Mouse (Mus musculus) monocyte, adult 2 months (primary cell): ENCODE data around the gene Megf11.
"Not testable (repeated sequence)": the region's sequence is repeated elsewhere in the genome, so short reads cannot be mapped to it uniquely, and the experiment has no call there.

ENCODE experiments used
- DNase-seq, 2 experiments: peaks; one replicate each; pipeline ENCODE4 v3.0.0; 2022; ENCODE audit warnings: low spot score in 2 of 2, low read depth in 1 of 2

Gene Megf11

GRCm38 (mm10) chr9:64645462-64645861 lies 260.0 kb downstream of the Megf11 start:
- no peak for DNase-seq

GRCm38 (mm10) chr9:64649393-64649792 lies 264.0 kb downstream of the Megf11 start:
- no peak for DNase-seq

- no peak for DNase-seq
Observed at GRCm38 (mm10) chr9:64649892-64650291, 264.5 kb downstream of the Megf11 start.

GRCm38 (mm10) chr9:64651181-64651580 lies 265.8 kb downstream of the Megf11 start:
- DNase-seq = no peak

GRCm38 (mm10) chr9:64651689-64652088 lies 266.3 kb downstream of the Megf11 start:
- DNase-seq = no peak

- no peak for DNase-seq
Observed at GRCm38 (mm10) chr9:64652138-64652537, 266.7 kb downstream of the Megf11 start.

GRCm38 (mm10) chr9:64652841-64653361 lies 267.5 kb downstream of the Megf11 start:
- no peak for DNase-seq

GRCm38 (mm10) chr9:64654723-64655122 lies 269.3 kb downstream of the Megf11 start:
- no peak for DNase-seq

- no peak for DNase-seq
Observed at GRCm38 (mm10) chr9:64656613-64657012, 271.2 kb downstream of the Megf11 start.

- no peak for DNase-seq
Observed at GRCm38 (mm10) chr9:64660222-64660621, 274.8 kb downstream of the Megf11 start.

- DNase-seq = no peak
Observed at GRCm38 (mm10) chr9:64664612-64665011, 279.2 kb downstream of the Megf11 start.

GRCm38 (mm10) chr9:64666549-64666948 lies 281.1 kb downstream of the Megf11 start:
- DNase-seq = no peak

- DNase-seq = no peak
Observed at GRCm38 (mm10) chr9:64667513-64667912, 282.1 kb downstream of the Megf11 start.

GRCm38 (mm10) chr9:64668001-64668400 lies 282.6 kb downstream of the Megf11 start:
- DNase-seq = no peak

GRCm38 (mm10) chr9:64671341-64672319 lies 286.2 kb downstream of the Megf11 start:
- DNase-seq = not testable (repeated sequence)

GRCm38 (mm10) chr9:64687122-64688014 lies 301.9 kb downstream of the Megf11 start:
- no peak for DNase-seq

GRCm38 (mm10) chr9:64688015-64688394 lies 302.6 kb downstream of the Megf11 start:
- DNase-seq = no peak

GRCm38 (mm10) chr9:64690771-64691170 lies 305.3 kb downstream of the Megf11 start:
- DNase-seq = no peak

- no peak for DNase-seq
Observed at GRCm38 (mm10) chr9:64691176-64691575, 305.8 kb downstream of the Megf11 start.

- no peak for DNase-seq
Observed at GRCm38 (mm10) chr9:64693094-64693493, 307.7 kb downstream of the Megf11 start.

- DNase-seq = no peak
Observed at GRCm38 (mm10) chr9:64695266-64695665, 309.8 kb downstream of the Megf11 start.
